Comparison of ENCODE assay signal across 7 mouse cellular contexts in the genomic region with DNA sequence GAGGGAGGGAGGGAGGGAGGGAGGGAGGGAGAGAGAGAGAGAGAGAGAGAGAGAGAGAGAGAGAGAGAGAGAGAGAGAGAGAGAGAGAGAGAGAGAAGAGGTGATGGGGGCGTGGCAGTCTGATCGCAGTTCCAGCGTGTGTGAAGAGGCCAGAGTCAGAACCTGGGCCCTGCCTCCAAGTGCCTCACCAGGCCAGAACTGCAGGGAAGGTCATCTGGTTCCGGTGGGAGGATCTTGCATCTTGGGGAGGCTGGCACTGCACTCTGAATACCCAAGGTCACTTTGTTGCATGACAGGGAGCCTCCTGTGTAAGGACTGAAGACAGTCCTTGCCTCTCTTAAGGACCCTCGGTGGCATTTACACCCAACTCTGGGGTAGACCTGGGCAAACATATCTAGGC. TPM values are rescaled to one million over a fixed set of nuclear protein-coding genes. Genes with fewer than 3 reads are reported as not detected.
DNase-seq lines count a peak whose midpoint lies in the region; ATAC-seq lines count a peak whose summit lies in the region.

No protein-coding gene starts in this region.

- H3K9ac ChIP-seq in hindbrain, embryonic 15.5 days, result no peak overlapping the region
- no peak overlapping the region; the same call in 1 of the 2 replicates for H3K9ac ChIP-seq in neural tube, embryonic 15.5 days (replicated peaks)

- peak overlapping the region; percentile 73 for H3K4me2 ChIP-seq in hindbrain, embryonic 15.5 days
- peak overlapping the region; percentile 91 for H3K4me2 ChIP-seq in neural tube, embryonic 15.5 days

- H3K27ac ChIP-seq in embryonic facial prominence, embryonic 10.5 days (replicated peaks), result no peak overlapping the region
- no peak overlapping the region for H3K27ac ChIP-seq in hindbrain, embryonic 15.5 days (replicated peaks)
- no peak overlapping the region for H3K27ac ChIP-seq in neural tube, embryonic 15.5 days (replicated peaks)

- no peaks in the 10 kb centered on the region for H3K36me3 ChIP-seq in embryonic facial prominence, embryonic 10.5 days (replicated peaks)
- H3K36me3 ChIP-seq in hindbrain, embryonic 15.5 days, result no peaks in the 10 kb centered on the region
- H3K36me3 ChIP-seq in neural tube, embryonic 15.5 days, result no peaks in the 10 kb centered on the region

- DNase-seq in kidney, adult 9 months, result peak; percentile 6
- DNase-seq in kidney, postnatal 4 days, result no peak
- DNase-seq in embryonic facial prominence, embryonic 10.5 days (ENCODE audit: low spot score), result peak; percentile 9
- no peak for DNase-seq in adipocyte (ENCODE audit: low spot score)

- H3K9me3 ChIP-seq in embryonic facial prominence, embryonic 10.5 days, result no peaks in the 10 kb centered on the region
- no peaks in the 10 kb centered on the region for H3K9me3 ChIP-seq in hindbrain, embryonic 15.5 days
- no peaks in the 10 kb centered on the region for H3K9me3 ChIP-seq in neural tube, embryonic 15.5 days (replicated peaks)

- ATAC-seq in hindbrain, embryonic 15.5 days (ENCODE audit: low FRiP score, low read depth), result peak; percentile 25; the same call in 1 of the 2 replicates
- peak; percentile 22; the same call in 1 of the 2 replicates for ATAC-seq in neural tube, embryonic 15.5 days (ENCODE audit: low FRiP score)
- ATAC-seq in frontal cortex, adult (ENCODE audit: low TSS enrichment), result no peak

- 13% methylated on average over 5 of the region's 5 CpGs for WGBS in embryonic facial prominence, embryonic 10.5 days
- 15% methylated on average over 5 of the region's 5 CpGs for WGBS in hindbrain, embryonic 15.5 days
- 9% methylated on average over 5 of the region's 5 CpGs for WGBS in neural tube, embryonic 15.5 days

- peaks cover 57% of the 10 kb centered on the region for H3K27me3 ChIP-seq in embryonic facial prominence, embryonic 10.5 days (replicated peaks; ENCODE audit: low read depth, poor library complexity, severe bottlenecking)
- H3K27me3 ChIP-seq in hindbrain, embryonic 15.5 days, result peaks cover 14% of the 10 kb centered on the region; the same call in 1 of the 2 replicates
- peaks cover 20% of the 10 kb centered on the region; the same call in 1 of the 2 replicates for H3K27me3 ChIP-seq in neural tube, embryonic 15.5 days (replicated peaks)

- peak overlapping the region; percentile 82 for H3K4me3 ChIP-seq in embryonic facial prominence, embryonic 10.5 days
- H3K4me3 ChIP-seq in hindbrain, embryonic 15.5 days, result peak overlapping the region; percentile 52
- peak overlapping the region; percentile 82 for H3K4me3 ChIP-seq in neural tube, embryonic 15.5 days (replicated peaks)

- peaks cover 14% of the 10 kb centered on the region for H3K4me1 ChIP-seq in embryonic facial prominence, embryonic 10.5 days
- peaks cover 21% of the 10 kb centered on the region for H3K4me1 ChIP-seq in hindbrain, embryonic 15.5 days (replicated peaks)
- peaks cover 25% of the 10 kb centered on the region for H3K4me1 ChIP-seq in neural tube, embryonic 15.5 days

RNA-seq across cellular contexts. Expression of gene Shtn1, which starts 0.2 kb away (rescaled TPM):
- 2.6 and 3.0 TPM in 2 replicates for polyA plus RNA-seq in embryonic facial prominence, embryonic 10.5 days (2016; fragmentation: Nextera tagmentation; extraction: Ambion mirVana)
- polyA plus RNA-seq in hindbrain, embryonic 15.5 days (2015; fragmentation: Nextera tagmentation; extraction: Ambion mirVana), result 41.4 and 52.8 TPM in 2 replicates
- 44.1 and 50.8 TPM in 2 replicates for polyA plus RNA-seq in neural tube, embryonic 15.5 days (2015; fragmentation: Nextera tagmentation; extraction: Ambion mirVana)

Comparison
In these comparisons a context has a peak if more than half of its experiments do, and no peak if none do; other contexts are left out.
1. DNase-seq: peak in kidney, adult 9 months (single experiment) and embryonic facial prominence, embryonic 10.5 days (single experiment); none in kidney, postnatal 4 days (0 of 2) and adipocyte (single experiment).
2. RNA of gene Shtn1, which starts 0.2 kb away (polyA plus RNA-seq): 41.4 to 52.8 TPM in hindbrain, embryonic 15.5 days and 44.1 to 50.8 TPM in neural tube, embryonic 15.5 days; 2.6 to 3.0 TPM in embryonic facial prominence, embryonic 10.5 days; every median in the first group is over 10 times any median in the second.
3. Peak in every context shown above with its lines, with median percentiles within 50 percentile points of each other: H3K4me3 ChIP-seq.